Comparison of ENCODE assay signal across 9 mouse cellular contexts in genomic region chr5:35755131-35755733, GRCm38 (mm10). TPM values are rescaled to one million over a fixed set of nuclear protein-coding genes. Genes with fewer than 3 reads are reported as not detected.
DNase-seq lines count a peak whose midpoint lies in the region; TF ChIP-seq lines count a peak whose summit lies in the region.
"Had no signal": no experiment of that assay in that cellular context is flagged by ENCODE, and none has a peak within 500 bp of the region (broad histone marks: within the 10 kb centered on the region; RNA-seq: fewer than 3 reads in every experiment).

No protein-coding gene starts in this region.

- intact Hi-C loops in heart, postnatal 36 days (cut with DNase I), result loop anchor here (1.0 to 5.0 kb wide), 3 partner anchors 28 to 54 kb away; no protein-coding TSS in a partner anchor

- no peak overlapping the region for H3K4me3 ChIP-seq in lung, adult 2 months (replicated peaks; ENCODE audit: extremely low read depth, low read depth, low read length)
- H3K4me3 ChIP-seq: heart, embryonic 13.5 days; myocyte had no signal

- 8% methylated on average over 5 of the region's 5 CpGs for WGBS in lung, adult 2 months

- no peak for TF ChIP-seq POLR2A in lung, adult 2 months (IDR thresholded peaks at IDR 0.05; ENCODE audit: borderline replicate concordance, extremely low read depth, low read depth, low read length)

- peak; percentile 23 for DNase-seq in ovary, adult 18-20 months (ENCODE audit: low spot score)
- no peak for DNase-seq in ovary, postnatal 10 days (ENCODE audit: low spot score)
- DNase-seq in adrenal gland, adult (ENCODE audit: inconsistent age in 2 of 2, low spot score in 1 of 2), result peak; percentile 71 to 89
- peak; percentile 72 to 74 for DNase-seq in cerebellum, postnatal 36 days
- DNase-seq in heart, postnatal 36 days, result peak; percentile 66 to 70
- peak; percentile 55 for DNase-seq in lung, adult 2 months
- DNase-seq in right cerebral cortex, postnatal 4 days, result peak; percentile 59

- peaks cover 3% of the 10 kb centered on the region for H3K4me1 ChIP-seq in lung, adult 2 months (ENCODE audit: control insufficient read depth, insufficient read depth, low read length)

- peak; percentile 94 for TF ChIP-seq CTCF in lung, adult 2 months (IDR thresholded peaks at IDR 0.05; ENCODE audit: insufficient read depth, low read length)

RNA-seq across cellular contexts. Expression of gene Ablim2, which starts 2.4 kb away (rescaled TPM):
- total RNA-seq in heart, postnatal 36 days (2021), result 10 to 100 TPM; 20.7 to 21.0 TPM
- 12.9 and 16.9 TPM in 2 replicates for polyA plus RNA-seq in lung, adult 2 months (2012; rRNA removed)

RNA-seq across cellular contexts. Expression of gene Sh3tc1, which starts 15.4 kb away (rescaled TPM):
- total RNA-seq in heart, postnatal 36 days (2021), result 1 to 10 TPM; 7.0 to 9.9 TPM
- 38.3 and 39.4 TPM in 2 replicates for polyA plus RNA-seq in lung, adult 2 months (2012; rRNA removed)
